Mouse (Mus musculus): ENCODE data around the gene Pgf. TPM values are rescaled to one million over a fixed set of nuclear protein-coding genes. Genes with fewer than 3 reads are reported as not detected.
"Not testable (repeated sequence)": the region's sequence is repeated elsewhere in the genome, so short reads cannot be mapped to it uniquely, and the experiment has no call there.

The Pgf gene
- total RNA-seq, 1 experiment from 2014 or later, result not detected

GRCm38 (mm10) chr12:85169117-85169858 lies 8.3 kb downstream of the Pgf start:
- ATAC-seq (ENCODE audit: extremely low read depth, insufficient number of reproducible peaks, low FRiP score, poor library complexity, severe bottlenecking), result 0 out of 2 replicates have a peak, but pooled peaks have one; percentile 34

GRCm38 (mm10) chr12:85166631-85167030 lies 11.0 kb downstream of the Pgf start:
- ATAC-seq (ENCODE audit: extremely low read depth, insufficient number of reproducible peaks, low FRiP score, poor library complexity, severe bottlenecking), result no peak

- no peak for ATAC-seq (ENCODE audit: extremely low read depth, insufficient number of reproducible peaks, low FRiP score, poor library complexity, severe bottlenecking)
Measured at GRCm38 (mm10) chr12:85164996-85165395, 12.6 kb downstream of the Pgf start.

GRCm38 (mm10) chr12:85159592-85159991 lies 18.0 kb downstream of the Pgf start:
- no peak for ATAC-seq (ENCODE audit: extremely low read depth, insufficient number of reproducible peaks, low FRiP score, poor library complexity, severe bottlenecking)

- no peak for ATAC-seq (ENCODE audit: extremely low read depth, insufficient number of reproducible peaks, low FRiP score, poor library complexity, severe bottlenecking)
Measured at GRCm38 (mm10) chr12:85158801-85159200, 18.8 kb downstream of the Pgf start.

- no peak for ATAC-seq (ENCODE audit: extremely low read depth, insufficient number of reproducible peaks, low FRiP score, poor library complexity, severe bottlenecking)
Measured at GRCm38 (mm10) chr12:85157797-85158460, 19.7 kb downstream of the Pgf start.

GRCm38 (mm10) chr12:85156324-85156723 lies 21.3 kb downstream of the Pgf start:
- no peak for ATAC-seq (ENCODE audit: extremely low read depth, insufficient number of reproducible peaks, low FRiP score, poor library complexity, severe bottlenecking)

GRCm38 (mm10) chr12:85153011-85153410 lies 24.6 kb downstream of the Pgf start:
- ATAC-seq (ENCODE audit: extremely low read depth, insufficient number of reproducible peaks, low FRiP score, poor library complexity, severe bottlenecking), result no peak

GRCm38 (mm10) chr12:85151002-85151774 lies 26.4 kb downstream of the Pgf start, which contains the start of gene Rps6kl1:
Gene Rps6kl1 (minus strand): TSS chr12:85151264.
- peak; percentile 14; the same call in 1 of the 2 replicates for ATAC-seq (ENCODE audit: extremely low read depth, insufficient number of reproducible peaks, low FRiP score, poor library complexity, severe bottlenecking)

GRCm38 (mm10) chr12:85150321-85151001 lies 27.1 kb downstream of the Pgf start:
- no peak for ATAC-seq (ENCODE audit: extremely low read depth, insufficient number of reproducible peaks, low FRiP score, poor library complexity, severe bottlenecking)

GRCm38 (mm10) chr12:85146881-85147280 lies 30.7 kb downstream of the Pgf start:
- no peak for ATAC-seq (ENCODE audit: extremely low read depth, insufficient number of reproducible peaks, low FRiP score, poor library complexity, severe bottlenecking)

GRCm38 (mm10) chr12:85146355-85146754 lies 31.2 kb downstream of the Pgf start:
- no peak for ATAC-seq (ENCODE audit: extremely low read depth, insufficient number of reproducible peaks, low FRiP score, poor library complexity, severe bottlenecking)

- no peak for ATAC-seq (ENCODE audit: extremely low read depth, insufficient number of reproducible peaks, low FRiP score, poor library complexity, severe bottlenecking)
Measured at GRCm38 (mm10) chr12:85145630-85146029, 32.0 kb downstream of the Pgf start.

GRCm38 (mm10) chr12:85144821-85145220 lies 32.8 kb downstream of the Pgf start:
- no peak for ATAC-seq (ENCODE audit: extremely low read depth, insufficient number of reproducible peaks, low FRiP score, poor library complexity, severe bottlenecking)

GRCm38 (mm10) chr12:85144276-85144675 lies 33.3 kb downstream of the Pgf start:
- not testable (repeated sequence) for ATAC-seq (ENCODE audit: extremely low read depth, insufficient number of reproducible peaks, low FRiP score, poor library complexity, severe bottlenecking)

- ATAC-seq (ENCODE audit: extremely low read depth, insufficient number of reproducible peaks, low FRiP score, poor library complexity, severe bottlenecking), result peak; percentile 52; the same call in 1 of the 2 replicates
Measured at GRCm38 (mm10) chr12:85142803-85143202, 34.8 kb downstream of the Pgf start.

GRCm38 (mm10) chr12:85141096-85141495 lies 36.5 kb downstream of the Pgf start:
- no peak for ATAC-seq (ENCODE audit: extremely low read depth, insufficient number of reproducible peaks, low FRiP score, poor library complexity, severe bottlenecking)

GRCm38 (mm10) chr12:85140036-85140701 lies 37.4 kb downstream of the Pgf start:
- ATAC-seq (ENCODE audit: extremely low read depth, insufficient number of reproducible peaks, low FRiP score, poor library complexity, severe bottlenecking), result no peak
